Mouse (Mus musculus) spleen, adult 2 months (tissue): ENCODE measurements around the gene Mrpl20. TPM values are rescaled to one million over a fixed set of nuclear protein-coding genes. Genes with fewer than 3 reads are reported as not detected.

ENCODE experiments used
- DNase-seq, 2 experiments: peaks; one replicate each; pipeline versions ENCODE4 v3.0.0 to v3.0.0-alpha.2; 2012 to 2021; ENCODE audit warnings: low spot score in 2 of 2, low read depth in 1 of 2
- H3K27ac ChIP-seq: fragments of 200-500 bp; 2 replicates; pipeline ENCODE4 v1.5.1; 2012; ENCODE audit warnings: low read length, inconsistent platforms; ENCODE audit not compliant: insufficient read depth
- H3K27me3 ChIP-seq: fragments of 200-500 bp; 2 replicates; pipeline ENCODE4 v1.6.1; 2012; ENCODE audit warnings: mild to moderate bottlenecking, moderate library complexity, low read length, inconsistent platforms; ENCODE audit not compliant: control insufficient read depth, insufficient read depth
- H3K36me3 ChIP-seq: fragments of 200-500 bp; 2 replicates; pipeline ENCODE4 v1.6.1; 2012; ENCODE audit warnings: mild to moderate bottlenecking, low read length, inconsistent platforms; ENCODE audit not compliant: control insufficient read depth, insufficient read depth
- H3K4me1 ChIP-seq: fragments of 200-500 bp; 2 replicates; pipeline ENCODE4 v1.6.1; 2011; ENCODE audit warnings: inconsistent platforms; ENCODE audit not compliant: control insufficient read depth, insufficient read depth, insufficient read length
- H3K4me3 ChIP-seq: fragments of 200-500 bp; 2 replicates; pipeline ENCODE4 v1.5.1; 2011; ENCODE audit warnings: mild to moderate bottlenecking, inconsistent platforms; ENCODE audit not compliant: insufficient read depth, insufficient read length; ENCODE audit errors: extremely low read depth
- CTCF ChIP-seq: fragments of 200-500 bp; IDR thresholded peaks from 2 replicates; pipeline ENCODE4 v1.5.1; 2011; ENCODE audit warnings: mild to moderate bottlenecking, inconsistent platforms; ENCODE audit not compliant: insufficient read depth, insufficient read length, insufficient replicate concordance; ENCODE audit errors: extremely low read depth
- POLR2A ChIP-seq: fragments of 200-500 bp; IDR thresholded peaks from 2 replicates; pipeline ENCODE4 v1.6.1; 2011; ENCODE audit warnings: low read depth, low read length, inconsistent platforms
- WGBS: fragments of 180-500 bp; shearing (Covaris S2); methylation state at CpG from one replicate; pipeline ENCODE4 v1.1.7; 2018; 5-methylcytosine and 5-hydroxymethylcytosine counted together
- polyA plus RNA-seq: library from polyadenylated mRNA; depleted of rRNA; stranded (reverse); fragments of >200 nt; gene quantifications from 2 replicates; pipeline ENCODE4 v1.2.3, GENCODE M21; 2012

Mrpl20 gene
- polyA plus RNA-seq, 1 experiment = 23.3 TPM

- Histone ChIP-seq H3K27ac (peak within 1 kb of the TSS; percentile 91), H3K4me3 (peak within 1 kb of the TSS; percentile 88), H3K27me3 (no peaks in the 10 kb centered on the region), H3K4me1 (peaks cover 3% of the 10 kb centered on the region; the same call in 1 of the 2 replicates), H3K36me3 (peaks cover 40% of the 10 kb centered on the region)
- TF ChIP-seq CTCF = no peak
- TF ChIP-seq POLR2A = peak; percentile 69
- peak; percentile 90 to 92 for DNase-seq
- WGBS = under 1% methylated on average over 60 of the region's 60 CpGs
Measured at GRCm38 (mm10) chr4:155811929-155812664, 9.4 kb downstream of the Mrpl20 start, which contains the start of gene Ccnl2. Ccnl2 (plus strand) TSS chr4:155812489.

GRCm38 (mm10) chr4:155812665-155813181, 10.0 kb downstream of the Mrpl20 start:
- peaks cover 3% of the 10 kb centered on the region; the same call in 1 of the 2 replicates for H3K4me1 ChIP-seq
- TF ChIP-seq POLR2A = no peak
- no peak for TF ChIP-seq CTCF
- no peak for DNase-seq
- H3K27ac ChIP-seq = peak overlapping the region; percentile 86
- H3K36me3 ChIP-seq = peaks cover 40% of the 10 kb centered on the region
- under 1% methylated on average over 49 of the region's 49 CpGs for WGBS
- H3K27me3 ChIP-seq = no peaks in the 10 kb centered on the region
- peak overlapping the region; percentile 88 for H3K4me3 ChIP-seq

GRCm38 (mm10) chr4:155817533-155817932, 14.9 kb downstream of the Mrpl20 start:
- no peak for DNase-seq
- peaks cover 3% of the 10 kb centered on the region; the same call in 1 of the 2 replicates for H3K4me1 ChIP-seq
- no peaks in the 10 kb centered on the region for H3K27me3 ChIP-seq
- H3K4me3 ChIP-seq = no peak overlapping the region
- TF ChIP-seq CTCF (no peak), POLR2A (no peak)
- WGBS = 86% methylated on average over 4 of the region's 4 CpGs
- peaks cover 57% of the 10 kb centered on the region for H3K36me3 ChIP-seq
- no peak overlapping the region for H3K27ac ChIP-seq

- no peak overlapping the region for H3K27ac ChIP-seq
- H3K36me3 ChIP-seq = peaks cover 63% of the 10 kb centered on the region
- TF ChIP-seq POLR2A = no peak
- TF ChIP-seq CTCF = no peak
- H3K4me1 ChIP-seq = no peaks in the 10 kb centered on the region
- no peak for DNase-seq
- 84% methylated on average over 7 of the region's 7 CpGs for WGBS
- H3K27me3 ChIP-seq = no peaks in the 10 kb centered on the region
- no peak overlapping the region for H3K4me3 ChIP-seq
Measured at GRCm38 (mm10) chr4:155821025-155821424, 18.3 kb downstream of the Mrpl20 start.

GRCm38 (mm10) chr4:155823443-155823842, 20.8 kb downstream of the Mrpl20 start:
- WGBS = 97% methylated on average over 16 of the region's 16 CpGs

GRCm38 (mm10) chr4:155829866-155830265, 27.2 kb downstream of the Mrpl20 start:
- Histone ChIP-seq H3K4me3 (no peak overlapping the region), H3K4me1 (peaks cover 9% of the 10 kb centered on the region; the same call in 1 of the 2 replicates), H3K27me3 (no peaks in the 10 kb centered on the region), H3K27ac (no peak overlapping the region), H3K36me3 (peaks cover 2% of the 10 kb centered on the region)
- DNase-seq = no peak
- WGBS = 92% methylated on average over 4 of the region's 4 CpGs
- no peak for TF ChIP-seq POLR2A
- TF ChIP-seq CTCF = no peak

More at GRCm38 (mm10) chr4:155823443-155823842, 20.8 kb downstream of the Mrpl20 start:
- H3K27me3 ChIP-seq = no peaks in the 10 kb centered on the region
- DNase-seq = no peak
- H3K4me3 ChIP-seq = no peak overlapping the region
- no peaks in the 10 kb centered on the region for H3K4me1 ChIP-seq
- no peak overlapping the region for H3K27ac ChIP-seq
- peaks cover 45% of the 10 kb centered on the region for H3K36me3 ChIP-seq
- TF ChIP-seq POLR2A (no peak), CTCF (no peak)

GRCm38 (mm10) chr4:155830596-155830995, 27.9 kb downstream of the Mrpl20 start:
- no peak for DNase-seq
- Histone ChIP-seq H3K27ac (peak overlapping the region; percentile 16; the same call in 1 of the 2 replicates), H3K4me1 (peaks cover 9% of the 10 kb centered on the region; the same call in 1 of the 2 replicates), H3K4me3 (no peak overlapping the region), H3K36me3 (peaks cover 1% of the 10 kb centered on the region; the same call in 1 of the 2 replicates), H3K27me3 (no peaks in the 10 kb centered on the region)
- TF ChIP-seq CTCF = no peak
- no peak for TF ChIP-seq POLR2A
- WGBS = 50% methylated on average over 8 of the region's 8 CpGs
